Mouse (Mus musculus) forebrain, embryonic 12.5 days (tissue): ENCODE results near the gene She. TPM values are rescaled to one million over a fixed set of nuclear protein-coding genes. Genes with fewer than 3 reads are reported as not detected.
A peak's percentile ranks its signal among the peaks of the same experiment; 100 is the strongest.
"Not testable (repeated sequence)": the region's sequence is repeated elsewhere in the genome, so short reads cannot be mapped to it uniquely, and the experiment has no call there.

Experiments used
- ATAC-seq: fragments of 200-750 bp; cut with Nextera tagmentation; 2 replicates; pipeline ENCODE4 v1.8.0; 2017; ENCODE audit warnings: moderate TSS enrichment; ENCODE audit not compliant: low FRiP score
- H3K27ac ChIP-seq: fragments of 300-500 bp; sonication (generic); 2 replicates; pipeline ENCODE4 v1.5.1; 2016; ENCODE audit warnings: mild to moderate bottlenecking
- H3K27me3 ChIP-seq: fragments of 300-500 bp; sonication (generic); 2 replicates; pipeline ENCODE4 v1.6.1; 2016; ENCODE audit warnings: mild to moderate bottlenecking
- H3K36me3 ChIP-seq: fragments of 300-500 bp; sonication (generic); replicated peaks from 2 replicates; pipeline ENCODE4 v1.6.1; 2016; ENCODE audit warnings: mild to moderate bottlenecking
- H3K4me1 ChIP-seq: fragments of 300-500 bp; sonication (generic); 2 replicates; pipeline ENCODE4 v1.6.1; 2016
- H3K4me2 ChIP-seq: fragments of 300-500 bp; sonication (generic); 2 replicates; pipeline ENCODE4 v1.6.1; 2016; ENCODE audit warnings: mild to moderate bottlenecking, moderate library complexity
- H3K4me3 ChIP-seq: fragments of 300-500 bp; sonication (generic); replicated peaks from 2 replicates; pipeline ENCODE4 v1.5.1; 2016; ENCODE audit warnings: mild to moderate bottlenecking
- H3K9ac ChIP-seq: fragments of 300-500 bp; sonication (generic); 2 replicates; pipeline ENCODE4 v1.6.1; 2016; ENCODE audit warnings: mild to moderate bottlenecking
- H3K9me3 ChIP-seq: fragments of 300-500 bp; sonication (generic); 2 replicates; pipeline ENCODE4 v1.6.1; 2016
- WGBS: fragments of 180-500 bp; shearing (Covaris S2); methylation state at CpG from one replicate; pipeline ENCODE4 v1.1.7; 2016; 5-methylcytosine and 5-hydroxymethylcytosine counted together
- polyA plus RNA-seq: library from polyadenylated mRNA; unstranded; fragments of >200 nt; fragmentation: Nextera tagmentation; extraction: Ambion mirVana; gene quantifications from 2 replicates; pipeline ENCODE4 v1.2.1, GENCODE M21; 2016

Gene She
- 1.7 and 1.8 TPM in 2 replicates for polyA plus RNA-seq

- peak within 1 kb of the TSS; percentile 35 for H3K4me3 ChIP-seq
- no peak for ATAC-seq
- peaks cover 68% of the 10 kb centered on the region for H3K27me3 ChIP-seq
- H3K9me3 ChIP-seq, result no peaks in the 10 kb centered on the region; the same call in 1 of the 2 replicates
- H3K4me1 ChIP-seq, result peaks cover 11% of the 10 kb centered on the region
- H3K27ac ChIP-seq, result no peak within 1 kb of the TSS
- 2% methylated on average over 74 of the region's 96 CpGs for WGBS
- no peaks in the 10 kb centered on the region for H3K36me3 ChIP-seq
- peak within 1 kb of the TSS; percentile 29 for H3K9ac ChIP-seq
- peak within 1 kb of the TSS; percentile 48 for H3K4me2 ChIP-seq
These were observed at the start of gene She for GRCm38 (mm10) chr3:89830815-89831591. TSS of gene She (plus strand) at chr3:89831370.

DNA sequence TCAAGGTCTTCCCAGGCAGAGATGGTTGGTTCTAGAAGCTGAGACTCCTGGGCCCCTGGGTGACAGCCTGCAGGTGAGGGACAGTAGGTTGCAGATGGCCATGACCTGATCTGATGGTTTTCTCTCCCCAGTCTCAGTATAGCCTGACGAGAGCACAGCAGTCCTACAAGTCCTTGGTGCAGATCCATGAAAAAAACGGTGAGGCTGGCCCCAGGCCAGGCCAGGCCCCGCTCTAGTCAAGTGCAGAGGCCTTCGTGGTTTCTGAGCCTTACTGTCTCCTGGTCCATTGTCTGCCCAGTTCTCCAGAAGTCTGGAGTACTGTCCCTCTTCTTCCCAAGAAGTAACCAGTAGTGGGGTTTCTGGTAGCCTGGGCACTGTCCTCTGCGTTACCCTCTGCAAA is 49.5 kb upstream of the She start:
- Histone ChIP-seq H3K27ac (no peak overlapping the region), H3K9ac (no peak overlapping the region), H3K9me3 (no peaks in the 10 kb centered on the region), H3K4me2 (no peak overlapping the region), H3K4me1 (0 out of 2 replicates have a peak, but pooled peaks cover 5% of the 10 kb centered on the region), H3K27me3 (no peaks in the 10 kb centered on the region), H3K36me3 (peaks cover 70% of the 10 kb centered on the region), H3K4me3 (no peak overlapping the region)
- 94% methylated on average over 5 of the region's 5 CpGs for WGBS
- no peak for ATAC-seq

- peaks cover 35% of the 10 kb centered on the region for H3K36me3 ChIP-seq
- no peak overlapping the region for H3K9ac ChIP-seq
- 0 out of 2 replicates have a peak overlapping the region, but pooled peaks have one; percentile 15 for H3K27ac ChIP-seq
- H3K4me3 ChIP-seq, result no peak overlapping the region
- ATAC-seq, result 0 out of 2 replicates have a peak, but pooled peaks have one; percentile 27
- H3K27me3 ChIP-seq, result no peaks in the 10 kb centered on the region
- no peaks in the 10 kb centered on the region for H3K9me3 ChIP-seq
- 22% methylated on average over 11 of the region's 11 CpGs for WGBS
- peaks cover 5% of the 10 kb centered on the region; the same call in 1 of the 2 replicates for H3K4me1 ChIP-seq
- H3K4me2 ChIP-seq, result no peak overlapping the region
These were observed 46.0 kb upstream of the She start for GRCm38 (mm10) chr3:89784991-89785753.

GRCm38 (mm10) chr3:89786275-89786674 is 44.9 kb upstream of the She start:
- no peak for ATAC-seq
- WGBS, result 82% methylated on average over 6 of the region's 6 CpGs
- H3K9ac ChIP-seq, result no peak overlapping the region
- H3K27ac ChIP-seq, result no peak overlapping the region
- H3K27me3 ChIP-seq, result no peaks in the 10 kb centered on the region
- H3K4me2 ChIP-seq, result no peak overlapping the region
- H3K4me3 ChIP-seq, result no peak overlapping the region
- peaks cover 24% of the 10 kb centered on the region for H3K36me3 ChIP-seq
- no peaks in the 10 kb centered on the region for H3K9me3 ChIP-seq
- peaks cover 5% of the 10 kb centered on the region; the same call in 1 of the 2 replicates for H3K4me1 ChIP-seq

DNA sequence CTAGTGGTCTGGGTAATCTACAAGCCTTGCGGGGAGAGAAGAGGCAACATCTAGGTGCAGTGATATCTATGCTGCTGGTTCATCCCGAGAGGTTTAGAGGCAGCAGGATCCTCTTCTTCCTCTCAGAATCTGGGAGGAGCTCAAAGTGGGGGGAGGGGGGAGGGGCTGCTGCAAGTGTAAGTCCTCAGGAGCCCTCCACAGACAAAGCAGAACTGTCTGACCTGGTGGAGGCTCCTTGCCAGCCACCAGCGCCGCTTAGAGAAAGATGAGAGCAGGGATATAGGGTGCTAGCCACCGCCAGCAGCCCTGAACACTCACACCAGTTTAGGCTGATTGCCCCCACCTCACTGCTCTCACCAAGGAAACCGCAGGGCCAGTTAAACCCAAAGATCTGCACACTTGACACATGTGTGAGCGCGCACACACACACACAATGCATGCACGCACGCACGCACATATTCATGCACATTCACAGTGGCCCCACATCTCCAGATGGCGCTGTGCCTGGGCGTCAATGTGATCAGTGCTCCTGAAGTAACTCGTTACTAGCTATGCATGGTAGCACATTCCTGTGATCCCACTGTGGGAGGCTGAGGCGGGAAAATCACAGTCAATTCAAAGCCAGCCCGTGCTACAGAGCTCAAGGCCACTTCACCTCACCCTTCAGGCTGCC is 42.4 kb upstream of the She start:
- no peaks in the 10 kb centered on the region for H3K9me3 ChIP-seq
- H3K27me3 ChIP-seq, result no peaks in the 10 kb centered on the region
- 74% methylated on average over 16 of the region's 16 CpGs for WGBS
- peaks cover 5% of the 10 kb centered on the region; the same call in 1 of the 2 replicates for H3K4me1 ChIP-seq
- no peaks in the 10 kb centered on the region for H3K36me3 ChIP-seq
- H3K4me2 ChIP-seq, result no peak overlapping the region
- no peak overlapping the region for H3K4me3 ChIP-seq
- no peak overlapping the region for H3K9ac ChIP-seq
- ATAC-seq, result 0 out of 2 replicates have a peak, but pooled peaks have one; percentile 33
- no peak overlapping the region for H3K27ac ChIP-seq

DNA sequence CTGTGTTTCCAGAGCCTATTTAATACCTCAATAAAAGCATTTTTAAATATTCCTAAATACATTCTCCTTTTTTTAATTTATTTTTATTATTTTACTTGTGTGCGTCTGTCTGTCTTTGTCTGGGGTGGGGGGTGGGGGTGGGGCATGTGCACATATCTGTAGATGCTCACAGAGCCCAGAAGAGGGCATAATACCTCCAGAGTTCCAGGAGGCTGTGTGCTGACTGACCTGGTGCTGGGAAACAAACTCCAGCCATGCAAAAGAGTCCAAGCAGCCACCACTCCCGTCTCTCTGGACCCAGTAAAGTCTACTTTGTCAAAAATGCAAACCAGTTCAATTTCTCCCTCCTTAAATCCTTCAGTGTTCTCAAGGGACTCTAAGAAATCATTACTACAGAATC is 36.6 kb upstream of the She start:
- H3K27me3 ChIP-seq, result no peaks in the 10 kb centered on the region; the same call in 1 of the 2 replicates
- no peak for ATAC-seq
- 65% methylated on average over 2 of the region's 2 CpGs for WGBS
- H3K4me3 ChIP-seq, result no peak overlapping the region
- no peaks in the 10 kb centered on the region for H3K36me3 ChIP-seq
- H3K27ac ChIP-seq, result no peak overlapping the region
- no peaks in the 10 kb centered on the region for H3K9me3 ChIP-seq
- no peak overlapping the region for H3K4me2 ChIP-seq
- no peak overlapping the region for H3K9ac ChIP-seq
- peaks cover 3% of the 10 kb centered on the region for H3K4me1 ChIP-seq

- H3K9ac ChIP-seq, result no peak overlapping the region
- no peak for ATAC-seq
- 76% methylated on average over 5 of the region's 5 CpGs for WGBS
- H3K4me1 ChIP-seq, result peaks cover 4% of the 10 kb centered on the region
- H3K27me3 ChIP-seq, result no peaks in the 10 kb centered on the region; the same call in 1 of the 2 replicates
- no peaks in the 10 kb centered on the region for H3K9me3 ChIP-seq
- no peak overlapping the region for H3K4me2 ChIP-seq
- no peak overlapping the region for H3K27ac ChIP-seq
- H3K4me3 ChIP-seq, result no peak overlapping the region
- H3K36me3 ChIP-seq, result no peaks in the 10 kb centered on the region
These were observed 35.4 kb upstream of the She start for GRCm38 (mm10) chr3:89795746-89796145.

DNA sequence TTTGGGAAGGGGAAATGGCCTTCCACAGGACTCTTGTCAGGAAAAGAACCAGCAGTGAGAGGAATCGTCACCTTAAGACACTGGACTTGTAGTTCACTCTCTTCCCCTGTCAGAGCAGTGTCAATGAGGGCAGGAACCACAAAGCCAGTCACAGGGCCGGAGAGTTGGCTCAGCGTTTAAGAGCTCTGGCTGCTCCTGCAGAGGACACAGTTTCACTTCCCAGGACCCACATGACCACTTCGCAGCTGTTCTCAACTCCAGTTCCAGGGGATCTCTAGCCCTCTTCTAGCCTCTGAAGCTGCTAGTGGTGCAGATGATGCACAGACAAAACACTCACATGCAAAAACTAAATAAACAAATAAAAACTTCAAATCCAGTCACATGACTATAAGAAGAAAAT is 34.8 kb upstream of the She start:
- ATAC-seq, result no peak
- Histone ChIP-seq H3K27me3 (no peaks in the 10 kb centered on the region; the same call in 1 of the 2 replicates), H3K4me2 (no peak overlapping the region), H3K9ac (no peak overlapping the region), H3K27ac (no peak overlapping the region), H3K4me3 (no peak overlapping the region), H3K4me1 (peaks cover 4% of the 10 kb centered on the region), H3K36me3 (no peaks in the 10 kb centered on the region), H3K9me3 (no peaks in the 10 kb centered on the region)
- WGBS, result 64% methylated on average over 4 of the region's 4 CpGs

- no peaks in the 10 kb centered on the region; the same call in 1 of the 2 replicates for H3K27me3 ChIP-seq
- peaks cover 4% of the 10 kb centered on the region for H3K4me1 ChIP-seq
- H3K4me2 ChIP-seq, result no peak overlapping the region
- ATAC-seq, result no peak
- 79% methylated on average over 3 of the region's 3 CpGs for WGBS
- no peak overlapping the region for H3K9ac ChIP-seq
- H3K27ac ChIP-seq, result no peak overlapping the region
- H3K9me3 ChIP-seq, result no peaks in the 10 kb centered on the region
- no peaks in the 10 kb centered on the region for H3K36me3 ChIP-seq
- no peak overlapping the region for H3K4me3 ChIP-seq
These were observed 32.7 kb upstream of the She start for GRCm38 (mm10) chr3:89798518-89798917.

GRCm38 (mm10) chr3:89799476-89799875 is 31.7 kb upstream of the She start:
- Histone ChIP-seq H3K27ac (no peak overlapping the region), H3K27me3 (no peaks in the 10 kb centered on the region; the same call in 1 of the 2 replicates), H3K4me3 (no peak overlapping the region), H3K9me3 (no peaks in the 10 kb centered on the region), H3K4me1 (peaks cover 4% of the 10 kb centered on the region), H3K4me2 (peak overlapping the region; percentile 34), H3K9ac (no peak overlapping the region), H3K36me3 (no peaks in the 10 kb centered on the region)
- 7% methylated on average over 13 of the region's 13 CpGs for WGBS
- ATAC-seq, result no peak

- not testable (repeated sequence) for H3K9me3 ChIP-seq, H3K36me3 ChIP-seq, H3K4me3 ChIP-seq, ATAC-seq, H3K27me3 ChIP-seq, H3K4me2 ChIP-seq, H3K9ac ChIP-seq, H3K4me1 ChIP-seq, H3K27ac ChIP-seq
- 24% methylated on average over 3 of the region's 3 CpGs for WGBS
These were observed 31.1 kb upstream of the She start for GRCm38 (mm10) chr3:89800078-89800477.
